Mouse (Mus musculus) yolk sac, embryonic 10.5 days (tissue): ENCODE results near the gene Fam207a.

Source experiments
- DNase-seq: peaks from one replicate; pipeline ENCODE4 v3.0.0-alpha.2; 2017; ENCODE audit warnings: low spot score

Gene Fam207a

GRCm38 (mm10) chr10:77502967-77503922, 12.3 kb downstream of the Fam207a start:
- DNase-seq = no peak

GRCm38 (mm10) chr10:77500636-77501035, 14.9 kb downstream of the Fam207a start:
- DNase-seq = peak; percentile 64

GRCm38 (mm10) chr10:77498254-77498653, 17.3 kb downstream of the Fam207a start:
- DNase-seq = no peak

- DNase-seq = no peak
These were observed 18.4 kb downstream of the Fam207a start for GRCm38 (mm10) chr10:77497185-77497584.

- no peak for DNase-seq
These were observed 22.7 kb downstream of the Fam207a start for GRCm38 (mm10) chr10:77492885-77493284.

GRCm38 (mm10) chr10:77491585-77491984, 24.0 kb downstream of the Fam207a start:
- no peak for DNase-seq

GRCm38 (mm10) chr10:77488168-77488567, 27.4 kb downstream of the Fam207a start:
- no peak for DNase-seq

GRCm38 (mm10) chr10:77485786-77486185, 29.8 kb downstream of the Fam207a start:
- DNase-seq = no peak

- peak; percentile 73 for DNase-seq
These were observed 31.2 kb downstream of the Fam207a start for GRCm38 (mm10) chr10:77484205-77484935.

GRCm38 (mm10) chr10:77481814-77482213, 33.8 kb downstream of the Fam207a start:
- DNase-seq = no peak

GRCm38 (mm10) chr10:77479972-77480371, 35.6 kb downstream of the Fam207a start:
- no peak for DNase-seq

GRCm38 (mm10) chr10:77476907-77477306, 38.7 kb downstream of the Fam207a start:
- no peak for DNase-seq

GRCm38 (mm10) chr10:77472188-77472587, 43.4 kb downstream of the Fam207a start:
- no peak for DNase-seq

- no peak for DNase-seq
These were observed 44.1 kb downstream of the Fam207a start for GRCm38 (mm10) chr10:77471512-77471911.

- DNase-seq = no peak
These were observed 44.8 kb downstream of the Fam207a start for GRCm38 (mm10) chr10:77470763-77471162.

GRCm38 (mm10) chr10:77468675-77469074, 46.9 kb downstream of the Fam207a start:
- DNase-seq = no peak

- DNase-seq = no peak
These were observed 48.2 kb downstream of the Fam207a start for GRCm38 (mm10) chr10:77467407-77467806.

- DNase-seq = no peak
These were observed 49.7 kb downstream of the Fam207a start for GRCm38 (mm10) chr10:77465902-77466301.

GRCm38 (mm10) chr10:77464181-77464936, 51.2 kb downstream of the Fam207a start:
- DNase-seq = no peak

- no peak for DNase-seq
These were observed 54.4 kb downstream of the Fam207a start for GRCm38 (mm10) chr10:77461161-77461560.

GRCm38 (mm10) chr10:77457701-77458100, 57.9 kb downstream of the Fam207a start:
- DNase-seq = no peak

- no peak for DNase-seq
These were observed 59.1 kb downstream of the Fam207a start for GRCm38 (mm10) chr10:77456507-77456906.
